Mouse (Mus musculus): ENCODE results near the gene Mcpt4. TPM values are rescaled to one million over a fixed set of nuclear protein-coding genes. Genes with fewer than 3 reads are reported as not detected.
"Not testable (repeated sequence)": the region's sequence is repeated elsewhere in the genome, so short reads cannot be mapped to it uniquely, and the experiment has no call there.

Gene Mcpt4
- polyA plus RNA-seq, 1 experiment from 2014 or later = not detected

DNA sequence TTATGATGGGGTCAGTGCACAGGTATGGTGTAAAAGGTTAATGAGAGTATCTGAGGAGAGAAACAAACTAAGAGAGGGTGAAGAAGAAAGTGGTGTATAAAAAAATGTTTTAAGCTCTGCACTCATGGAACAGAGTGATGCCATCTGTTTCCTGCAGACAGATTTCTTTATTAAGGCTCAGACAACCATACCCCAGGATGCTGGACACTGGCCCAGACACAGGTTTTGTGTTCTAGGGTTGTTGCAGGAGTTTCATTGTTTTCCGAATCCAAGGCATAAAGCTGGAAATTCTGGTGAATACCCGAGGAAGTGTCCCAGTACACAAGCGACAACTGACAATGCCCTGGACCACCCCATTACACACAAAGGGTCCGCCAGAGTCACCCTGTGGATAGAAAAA lies 19.9 kb upstream of the Mcpt4 start:
- Histone ChIP-seq H3K9ac (replicated peaks; ENCODE audit: low read length) (no peak overlapping the region), H3K27me3 (ENCODE audit: insufficient read depth, low read length) (no peaks in the 10 kb centered on the region), H3K4me2 (replicated peaks; ENCODE audit: low read depth, low read length) (no peak overlapping the region), H3K27ac (ENCODE audit: low read length) (no peak overlapping the region), H3K4me3 (ENCODE audit: low read length) (no peak overlapping the region), H3K36me3 (ENCODE audit: insufficient read depth, low read length) (no peaks in the 10 kb centered on the region), H3K9me3 (ENCODE audit: low read length) (no peaks in the 10 kb centered on the region), H3K4me1 (ENCODE audit: insufficient read depth, low read length) (no peaks in the 10 kb centered on the region)
- ATAC-seq (ENCODE audit: low FRiP score, low TSS enrichment) = no peak
- WGBS = 89% methylated on average over 4 of the region's 4 CpGs

DNA sequence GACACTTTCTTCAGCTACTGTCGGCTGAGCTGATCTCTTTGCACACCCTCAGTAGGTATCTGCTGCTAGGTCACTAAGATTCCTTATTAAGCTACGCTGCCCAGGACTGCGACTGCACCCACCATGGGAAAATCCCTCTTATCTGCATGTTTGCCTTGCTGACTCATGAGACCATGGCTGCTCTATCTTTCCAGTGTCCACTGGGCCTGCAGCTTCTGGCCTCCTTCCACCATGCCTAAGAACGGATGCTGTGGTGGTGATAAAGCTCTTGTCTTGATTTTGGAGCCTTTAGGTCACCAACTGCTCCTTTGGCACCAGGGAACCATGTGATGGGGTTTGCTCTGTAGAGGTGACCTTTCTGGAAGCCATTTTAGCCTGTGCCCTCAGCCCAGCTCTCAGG lies 4.4 kb downstream of the Mcpt4 start:
- H3K36me3 ChIP-seq (ENCODE audit: insufficient read depth, low read length) = no peaks in the 10 kb centered on the region
- no peak for ATAC-seq (ENCODE audit: low FRiP score, low TSS enrichment)
- WGBS = 85% methylated on average over 4 of the region's 4 CpGs
- H3K9me3 ChIP-seq (ENCODE audit: low read length) = no peaks in the 10 kb centered on the region
- no peak overlapping the region for H3K4me2 ChIP-seq (replicated peaks; ENCODE audit: low read depth, low read length)
- no peak overlapping the region for H3K4me3 ChIP-seq (ENCODE audit: low read length)
- H3K9ac ChIP-seq (replicated peaks; ENCODE audit: low read length) = no peak overlapping the region
- no peaks in the 10 kb centered on the region for H3K4me1 ChIP-seq (ENCODE audit: insufficient read depth, low read length)
- H3K27ac ChIP-seq (ENCODE audit: low read length) = no peak overlapping the region
- H3K27me3 ChIP-seq (ENCODE audit: insufficient read depth, low read length) = no peaks in the 10 kb centered on the region

DNA sequence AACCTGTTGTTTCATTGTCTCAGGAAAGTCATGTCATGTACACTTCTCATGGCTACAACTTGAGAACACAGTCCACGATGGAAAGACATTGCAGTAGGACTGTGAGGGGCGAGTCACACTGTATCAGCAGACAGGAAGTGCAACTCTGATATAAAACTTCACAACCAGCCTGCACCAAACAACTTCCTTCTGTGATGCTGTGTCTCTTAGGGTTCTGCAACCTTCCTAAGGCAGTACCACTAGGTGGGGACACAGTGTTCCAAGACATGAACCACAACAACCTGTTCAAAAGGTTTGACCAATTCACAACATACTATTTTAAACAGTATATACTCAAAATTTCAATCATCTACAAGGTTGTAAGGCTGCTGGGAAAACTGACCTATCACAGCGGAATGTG lies 6.7 kb downstream of the Mcpt4 start:
- Histone ChIP-seq H3K4me3 (ENCODE audit: low read length) (no peak overlapping the region), H3K27ac (ENCODE audit: low read length) (no peak overlapping the region), H3K36me3 (ENCODE audit: insufficient read depth, low read length) (no peaks in the 10 kb centered on the region), H3K9ac (replicated peaks; ENCODE audit: low read length) (no peak overlapping the region), H3K4me2 (replicated peaks; ENCODE audit: low read depth, low read length) (no peak overlapping the region), H3K4me1 (ENCODE audit: insufficient read depth, low read length) (no peaks in the 10 kb centered on the region), H3K9me3 (ENCODE audit: low read length) (no peaks in the 10 kb centered on the region), H3K27me3 (ENCODE audit: insufficient read depth, low read length) (no peaks in the 10 kb centered on the region)
- WGBS = 81% methylated on average over 3 of the region's 3 CpGs
- ATAC-seq (ENCODE audit: low FRiP score, low TSS enrichment) = no peak

DNA sequence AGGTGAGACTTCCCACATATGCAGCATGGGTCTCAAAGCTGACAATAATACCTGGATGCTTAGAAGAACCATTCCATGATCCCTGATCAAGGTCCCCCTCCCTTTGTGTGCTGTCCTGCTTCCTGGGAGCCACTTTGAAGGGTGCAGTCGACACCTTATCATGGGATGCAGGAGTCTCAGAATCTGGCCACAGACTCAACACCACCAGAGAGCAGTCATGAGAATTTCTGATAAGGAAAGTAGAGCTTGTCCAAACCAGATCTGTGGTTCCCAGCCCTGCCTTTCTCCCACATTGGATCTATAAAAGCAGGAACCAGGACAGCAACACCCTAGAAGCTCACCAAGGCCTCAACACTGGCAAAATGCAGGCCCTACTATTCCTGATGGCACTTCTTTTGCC lies 20.3 kb downstream of the Mcpt4 start, which contains the start of gene Mcpt2:
TSS of gene Mcpt2 (plus strand) at position 250 of the 400 bp plus-strand sequence.
- H3K27ac ChIP-seq (ENCODE audit: low read length); H3K9ac ChIP-seq (replicated peaks; ENCODE audit: low read length); H3K27me3 ChIP-seq (ENCODE audit: insufficient read depth, low read length); H3K9me3 ChIP-seq (ENCODE audit: low read length); H3K4me3 ChIP-seq (ENCODE audit: low read length); ATAC-seq (ENCODE audit: low FRiP score, low TSS enrichment); H3K4me2 ChIP-seq (replicated peaks; ENCODE audit: low read depth, low read length); H3K4me1 ChIP-seq (ENCODE audit: insufficient read depth, low read length); H3K36me3 ChIP-seq (ENCODE audit: insufficient read depth, low read length): not testable (repeated sequence)
- WGBS = 72% methylated on average over 1 of the region's 1 CpGs

DNA sequence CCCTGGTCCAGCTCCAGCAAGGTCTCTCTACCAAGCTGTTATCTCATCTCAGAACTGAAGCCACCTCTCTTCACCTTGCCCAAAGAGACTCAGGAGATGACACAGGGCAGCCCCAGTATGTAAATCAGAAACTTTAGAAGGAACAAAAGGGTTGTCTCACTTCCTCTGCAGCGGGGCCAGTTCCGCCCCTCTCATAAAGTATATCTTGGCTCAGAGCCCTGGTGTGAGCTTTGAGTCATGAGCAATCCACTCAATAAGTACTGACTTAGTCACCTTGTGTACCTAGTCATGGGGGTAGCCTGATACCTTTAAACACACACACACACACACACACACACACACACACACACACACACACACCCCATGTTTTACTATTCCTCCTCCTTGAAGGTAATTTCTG lies 27.7 kb downstream of the Mcpt4 start:
- no peak overlapping the region for H3K9ac ChIP-seq (replicated peaks; ENCODE audit: low read length)
- H3K27ac ChIP-seq (ENCODE audit: low read length) = no peak overlapping the region
- H3K4me3 ChIP-seq (ENCODE audit: low read length) = no peak overlapping the region
- whole genome bisulfite sequencing = 42% methylated on average over 2 of the region's 2 CpGs
- H3K27me3 ChIP-seq (ENCODE audit: insufficient read depth, low read length) = no peaks in the 10 kb centered on the region
- H3K4me1 ChIP-seq (ENCODE audit: insufficient read depth, low read length) = no peaks in the 10 kb centered on the region
- H3K4me2 ChIP-seq (replicated peaks; ENCODE audit: low read depth, low read length) = no peak overlapping the region
- H3K36me3 ChIP-seq (ENCODE audit: insufficient read depth, low read length) = no peaks in the 10 kb centered on the region
- no peak for ATAC-seq (ENCODE audit: low FRiP score, low TSS enrichment)
- no peaks in the 10 kb centered on the region for H3K9me3 ChIP-seq (ENCODE audit: low read length)

DNA sequence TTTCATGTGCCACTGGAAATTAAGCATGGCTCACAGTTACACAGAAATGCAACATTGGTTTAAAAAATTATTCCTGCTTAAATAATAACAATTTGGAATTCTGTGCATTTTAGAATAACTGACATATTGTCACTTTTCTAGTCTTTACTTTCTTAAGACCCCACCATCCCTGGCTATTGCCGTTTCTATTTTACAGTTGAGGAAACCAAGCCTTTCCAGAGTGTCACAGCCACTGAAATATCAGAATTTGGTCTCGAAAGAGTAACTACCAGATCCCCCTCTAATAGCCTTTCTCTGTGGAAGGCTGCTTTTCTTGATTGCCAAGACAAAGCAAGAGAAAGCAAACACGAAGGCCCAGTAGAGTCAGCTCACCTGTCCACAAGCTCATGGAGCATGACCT lies 31.7 kb downstream of the Mcpt4 start, which contains the start of gene Mcpt9:
TSS of gene Mcpt9 (minus strand) at position 101 of the 400 bp plus-strand sequence.
- H3K36me3 ChIP-seq (ENCODE audit: insufficient read depth, low read length); H3K9me3 ChIP-seq (ENCODE audit: low read length); H3K27me3 ChIP-seq (ENCODE audit: insufficient read depth, low read length); ATAC-seq (ENCODE audit: low FRiP score, low TSS enrichment); H3K4me1 ChIP-seq (ENCODE audit: insufficient read depth, low read length); H3K27ac ChIP-seq (ENCODE audit: low read length); H3K4me2 ChIP-seq (replicated peaks; ENCODE audit: low read depth, low read length); H3K9ac ChIP-seq (replicated peaks; ENCODE audit: low read length); H3K4me3 ChIP-seq (ENCODE audit: low read length): not testable (repeated sequence)
- WGBS = 79% methylated on average over 3 of the region's 3 CpGs

DNA sequence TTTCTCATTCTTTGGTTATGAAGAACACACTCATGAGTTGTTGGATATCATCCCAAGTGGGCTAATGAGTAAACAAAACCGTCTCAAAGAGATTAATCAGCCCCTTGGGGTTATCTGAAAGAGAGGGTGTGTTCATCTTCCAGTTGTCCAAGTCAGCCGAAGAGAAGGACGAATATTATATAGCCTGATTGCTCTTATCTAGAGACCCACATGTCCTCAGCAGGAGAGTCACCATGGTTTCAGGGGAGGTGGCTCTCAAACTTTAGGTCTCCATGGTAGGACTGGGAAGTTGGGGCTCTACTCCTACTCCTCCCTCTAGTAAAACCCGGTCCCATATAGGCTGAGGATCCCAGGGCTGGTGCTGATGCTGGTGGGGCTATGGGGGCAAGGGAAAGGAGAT lies 40.8 kb downstream of the Mcpt4 start:
- H3K27me3 ChIP-seq (ENCODE audit: insufficient read depth, low read length); H3K4me1 ChIP-seq (ENCODE audit: insufficient read depth, low read length); H3K4me3 ChIP-seq (ENCODE audit: low read length); H3K36me3 ChIP-seq (ENCODE audit: insufficient read depth, low read length); ATAC-seq (ENCODE audit: low FRiP score, low TSS enrichment); H3K9me3 ChIP-seq (ENCODE audit: low read length); H3K9ac ChIP-seq (replicated peaks; ENCODE audit: low read length); H3K4me2 ChIP-seq (replicated peaks; ENCODE audit: low read depth, low read length); H3K27ac ChIP-seq (ENCODE audit: low read length): not testable (repeated sequence)
- 77% methylated on average over 3 of the region's 4 CpGs for WGBS

DNA sequence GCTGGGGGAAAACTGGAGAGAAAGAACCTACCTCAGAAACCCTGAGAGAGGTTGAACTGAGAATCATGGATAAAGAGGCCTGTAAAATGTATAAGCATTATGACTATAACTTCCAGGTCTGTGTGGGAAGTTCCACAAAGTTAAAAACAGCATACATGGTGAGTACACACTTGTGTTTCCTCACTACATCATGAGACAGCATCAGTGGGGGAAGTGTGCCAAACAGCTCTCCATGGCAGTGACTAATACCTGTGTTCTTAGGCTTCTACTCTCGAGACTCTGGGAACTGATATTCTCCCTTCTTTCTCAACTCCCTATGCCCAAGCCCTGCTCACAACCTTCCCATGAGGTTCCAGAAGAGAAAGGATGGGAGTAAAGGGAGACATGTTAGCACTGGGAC lies 42.7 kb downstream of the Mcpt4 start:
- Histone ChIP-seq H3K9ac (replicated peaks; ENCODE audit: low read length) (no peak overlapping the region), H3K4me3 (ENCODE audit: low read length) (no peak overlapping the region), H3K4me2 (replicated peaks; ENCODE audit: low read depth, low read length) (no peak overlapping the region)

DNA sequence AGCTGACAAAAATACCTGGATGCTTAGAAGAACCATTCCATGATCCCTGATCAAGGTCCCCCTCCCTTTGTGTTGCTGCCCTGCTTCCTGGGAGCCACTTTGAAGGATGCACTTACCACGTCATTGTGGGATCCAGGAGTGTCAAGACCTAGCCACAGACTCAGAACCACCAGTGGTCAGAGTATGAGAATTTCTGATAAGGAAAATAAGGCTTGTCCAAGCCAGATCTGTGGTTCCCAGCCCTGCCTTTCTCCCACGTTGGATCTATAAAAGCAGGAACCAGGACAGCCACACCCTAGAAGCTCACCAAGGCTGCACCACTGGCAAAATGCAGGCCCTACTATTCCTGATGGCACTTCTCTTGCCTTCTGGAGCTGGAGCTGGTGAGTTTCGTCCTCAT lies 44.4 kb downstream of the Mcpt4 start, which contains the start of gene Mcpt1:
TSS of gene Mcpt1 (plus strand) at position 301 of the 400 bp plus-strand sequence.
- not testable (repeated sequence) for H3K4me2 ChIP-seq (replicated peaks; ENCODE audit: low read depth, low read length); H3K36me3 ChIP-seq (ENCODE audit: insufficient read depth, low read length); H3K9ac ChIP-seq (replicated peaks; ENCODE audit: low read length); H3K27me3 ChIP-seq (ENCODE audit: insufficient read depth, low read length); H3K9me3 ChIP-seq (ENCODE audit: low read length); H3K4me1 ChIP-seq (ENCODE audit: insufficient read depth, low read length); H3K4me3 ChIP-seq (ENCODE audit: low read length); ATAC-seq (ENCODE audit: low FRiP score, low TSS enrichment); H3K27ac ChIP-seq (ENCODE audit: low read length)
- 75% methylated on average over 3 of the region's 3 CpGs for WGBS

More for the DNA sequence above, 42.7 kb downstream of the Mcpt4 start:
- 57% methylated on average over 1 of the region's 1 CpGs for WGBS
- no peaks in the 10 kb centered on the region for H3K4me1 ChIP-seq (ENCODE audit: insufficient read depth, low read length)
- no peak overlapping the region for H3K27ac ChIP-seq (ENCODE audit: low read length)
- H3K36me3 ChIP-seq (ENCODE audit: insufficient read depth, low read length) = no peaks in the 10 kb centered on the region
- ATAC-seq (ENCODE audit: low FRiP score, low TSS enrichment) = no peak
- no peaks in the 10 kb centered on the region for H3K9me3 ChIP-seq (ENCODE audit: low read length)
- H3K27me3 ChIP-seq (ENCODE audit: insufficient read depth, low read length) = no peaks in the 10 kb centered on the region

DNA sequence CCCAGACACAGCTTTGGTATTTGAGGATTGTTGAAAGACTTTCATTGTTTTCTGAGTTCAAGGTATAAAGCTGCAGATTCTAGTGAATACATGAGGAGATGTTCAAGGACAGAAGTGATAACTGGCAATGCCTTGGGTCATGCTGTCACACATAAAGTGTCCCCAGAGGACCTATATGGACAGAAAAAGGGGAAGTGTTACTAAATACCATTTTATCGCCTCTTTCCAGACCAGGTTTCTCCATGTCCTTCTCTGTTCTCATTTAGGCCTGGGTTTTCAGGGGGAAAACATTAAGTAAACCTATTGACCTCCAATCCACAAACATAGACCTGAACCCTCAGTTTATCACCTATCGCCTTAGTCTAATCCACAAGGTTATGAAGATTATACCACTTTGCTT lies 48.2 kb downstream of the Mcpt4 start:
- Histone ChIP-seq H3K4me3 (ENCODE audit: low read length) (no peak overlapping the region), H3K4me1 (ENCODE audit: insufficient read depth, low read length) (no peaks in the 10 kb centered on the region), H3K4me2 (replicated peaks; ENCODE audit: low read depth, low read length) (no peak overlapping the region), H3K9me3 (ENCODE audit: low read length) (no peaks in the 10 kb centered on the region), H3K27me3 (ENCODE audit: insufficient read depth, low read length) (no peaks in the 10 kb centered on the region), H3K36me3 (ENCODE audit: insufficient read depth, low read length) (no peaks in the 10 kb centered on the region), H3K27ac (ENCODE audit: low read length) (no peak overlapping the region), H3K9ac (replicated peaks; ENCODE audit: low read length) (no peak overlapping the region)
- WGBS = 91% methylated on average over 2 of the region's 2 CpGs
- ATAC-seq (ENCODE audit: low FRiP score, low TSS enrichment) = no peak

Data from kidney, embryonic 16.5 days (tissue).